Mouse (Mus musculus): Measurements from ENCODE around the gene Prkd3. TPM values are rescaled to one million over a fixed set of nuclear protein-coding genes. Genes with fewer than 3 reads are reported as not detected.

The Prkd3 gene
- total and polyA plus RNA-seq, 3 experiments, result 0.16 TPM; not detected in 2

DNA sequence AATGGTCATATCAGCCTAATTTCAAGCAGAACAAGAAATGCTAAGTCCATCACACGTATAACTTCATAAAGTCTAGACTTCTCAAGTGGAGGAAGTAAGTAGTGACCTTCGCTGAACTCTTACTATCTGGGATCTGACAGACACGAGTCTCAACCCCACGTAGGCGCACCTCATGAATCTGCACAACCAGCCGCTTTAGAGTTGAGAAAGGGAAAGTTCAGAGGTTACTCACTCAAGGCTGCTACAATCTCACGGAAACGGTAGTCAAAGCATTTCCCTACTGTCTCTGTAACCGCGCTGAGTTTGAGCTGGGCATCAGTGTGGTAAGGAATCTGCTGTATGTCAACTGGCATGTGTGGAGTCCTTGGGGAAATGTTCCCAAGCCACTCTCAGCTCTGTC is 4.8 kb downstream of the Prkd3 start:
- DNase-seq (ENCODE audit: low spot score) (no peak), ATAC-seq (ENCODE audit: extremely low read depth, insufficient number of reproducible peaks, low FRiP score, poor library complexity, severe bottlenecking) (no peak)
- Histone ChIP-seq H3K4me3 (ENCODE audit: low read depth, low read length) (no peak overlapping the region), H3K36me3 (replicated peaks) (no peaks in the 10 kb centered on the region), H3K27me3 (ENCODE audit: insufficient read depth, low read length) (no peaks in the 10 kb centered on the region), H3K9me3 (replicated peaks) (peaks cover 7% of the 10 kb centered on the region), H3K4me1 (ENCODE audit: insufficient read depth, low read depth, low read length) (no peaks in the 10 kb centered on the region)
- TF ChIP-seq GATA1 (IDR thresholded peaks at IDR 0.05; ENCODE audit: borderline replicate concordance, low read length), result no peak
- TF ChIP-seq GATA2 (IDR thresholded peaks at IDR 0.05; ENCODE audit: borderline replicate concordance, low read depth, low read length), result no peak
- TF ChIP-seq POLR2AphosphoS5 (IDR thresholded peaks at IDR 0.05; ENCODE audit: insufficient replicate concordance, low read depth, low read length), result no peak
- no peak for TF ChIP-seq TAL1 (conservative IDR thresholded peaks at IDR 0.05; ENCODE audit: low read depth, low read length)
- TF ChIP-seq CTCF (IDR thresholded peaks at IDR 0.05; ENCODE audit: low read depth, low read length), result no peak

DNA sequence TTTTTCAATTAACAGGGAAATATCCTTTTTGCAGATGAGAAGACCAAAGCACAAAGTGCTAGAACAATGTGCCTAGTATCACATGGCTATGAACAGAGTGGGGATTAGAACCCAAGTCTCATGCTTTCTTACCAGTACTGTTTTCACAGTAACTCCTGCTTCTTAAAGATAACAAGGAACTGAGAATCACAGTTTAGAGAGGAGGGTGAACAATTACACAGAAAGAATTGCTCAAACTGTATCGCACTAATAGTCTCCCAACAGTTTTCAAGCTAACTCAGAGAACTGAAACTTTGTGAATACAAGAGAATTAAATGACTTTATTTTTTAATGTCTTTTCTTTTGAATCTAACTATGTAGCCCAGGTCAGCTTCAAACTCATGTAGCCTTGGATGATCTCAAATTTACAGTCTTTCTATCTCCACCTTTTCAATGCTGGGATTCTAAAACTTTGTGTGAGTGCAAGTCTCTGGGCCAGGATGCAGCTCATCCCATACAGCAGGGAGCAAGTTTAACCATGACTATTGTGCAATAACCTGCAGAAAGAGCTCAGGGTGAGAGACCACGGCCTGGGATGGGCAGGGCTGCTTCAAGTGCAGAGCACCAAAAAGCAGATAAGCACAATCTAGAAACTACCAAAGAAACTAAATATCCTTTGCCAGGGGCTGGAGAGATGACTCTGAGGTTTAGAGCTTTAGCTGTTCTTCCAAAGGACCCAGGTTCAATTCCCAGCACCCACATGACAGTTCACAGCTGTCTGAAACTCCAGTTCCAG is 5.5 kb downstream of the Prkd3 start:
- no peak overlapping the region for H3K4me3 ChIP-seq (ENCODE audit: low read depth, low read length)
- no peaks in the 10 kb centered on the region for H3K4me1 ChIP-seq (ENCODE audit: insufficient read depth, low read depth, low read length)
- TF ChIP-seq POLR2AphosphoS5 (IDR thresholded peaks at IDR 0.05; ENCODE audit: insufficient replicate concordance, low read depth, low read length) (no peak), TAL1 (conservative IDR thresholded peaks at IDR 0.05; ENCODE audit: low read depth, low read length) (no peak), CTCF (IDR thresholded peaks at IDR 0.05; ENCODE audit: low read depth, low read length) (no peak), GATA1 (IDR thresholded peaks at IDR 0.05; ENCODE audit: borderline replicate concordance, low read length) (no peak), GATA2 (IDR thresholded peaks at IDR 0.05; ENCODE audit: borderline replicate concordance, low read depth, low read length) (no peak)
- peaks cover 1% of the 10 kb centered on the region; the same call in 1 of the 2 replicates for H3K9me3 ChIP-seq (replicated peaks)
- no peak for DNase-seq (ENCODE audit: low spot score)
- no peaks in the 10 kb centered on the region for H3K27me3 ChIP-seq (ENCODE audit: insufficient read depth, low read length)
- ATAC-seq (ENCODE audit: extremely low read depth, insufficient number of reproducible peaks, low FRiP score, poor library complexity, severe bottlenecking), result no peak
- no peaks in the 10 kb centered on the region for H3K36me3 ChIP-seq (replicated peaks)

DNA sequence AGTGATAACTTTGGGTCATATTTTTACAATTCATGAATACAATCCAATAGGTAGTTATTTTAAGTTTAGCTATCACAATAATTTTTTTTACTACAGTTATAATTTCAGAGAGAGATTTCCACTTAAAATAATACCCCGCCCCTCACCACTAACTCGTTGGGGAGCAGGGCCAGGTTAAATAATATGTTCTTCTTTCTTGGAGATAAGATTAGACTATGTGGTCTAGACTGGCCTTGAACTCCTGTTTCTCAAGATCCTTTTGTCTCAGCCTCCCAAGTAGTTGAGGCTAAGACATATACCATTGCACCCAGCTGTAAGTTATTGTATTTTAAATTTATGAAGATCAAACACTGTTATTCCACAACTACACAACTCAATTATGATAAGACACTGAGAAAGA is 7.0 kb downstream of the Prkd3 start:
- DNase-seq (ENCODE audit: low spot score) (no peak), ATAC-seq (ENCODE audit: extremely low read depth, insufficient number of reproducible peaks, low FRiP score, poor library complexity, severe bottlenecking) (no peak)
- TF ChIP-seq TAL1 (conservative IDR thresholded peaks at IDR 0.05; ENCODE audit: low read depth, low read length), result no peak
- no peak for TF ChIP-seq CTCF (IDR thresholded peaks at IDR 0.05; ENCODE audit: low read depth, low read length)
- TF ChIP-seq GATA2 (IDR thresholded peaks at IDR 0.05; ENCODE audit: borderline replicate concordance, low read depth, low read length), result no peak
- TF ChIP-seq GATA1 (IDR thresholded peaks at IDR 0.05; ENCODE audit: borderline replicate concordance, low read length), result no peak
- no peak for TF ChIP-seq POLR2AphosphoS5 (IDR thresholded peaks at IDR 0.05; ENCODE audit: insufficient replicate concordance, low read depth, low read length)
- Histone ChIP-seq H3K27me3 (ENCODE audit: insufficient read depth, low read length) (no peaks in the 10 kb centered on the region), H3K9me3 (replicated peaks) (no peaks in the 10 kb centered on the region), H3K36me3 (replicated peaks) (no peaks in the 10 kb centered on the region), H3K4me1 (ENCODE audit: insufficient read depth, low read depth, low read length) (no peaks in the 10 kb centered on the region), H3K4me3 (ENCODE audit: low read depth, low read length) (no peak overlapping the region)

GRCm38 (mm10) chr17:78999745-79000270 is 20.8 kb downstream of the Prkd3 start:
- DNase-seq (ENCODE audit: low spot score) (no peak), ATAC-seq (ENCODE audit: extremely low read depth, insufficient number of reproducible peaks, low FRiP score, poor library complexity, severe bottlenecking) (no peak)
- TF ChIP-seq GATA2 (IDR thresholded peaks at IDR 0.05; ENCODE audit: borderline replicate concordance, low read depth, low read length), result no peak
- TF ChIP-seq POLR2AphosphoS5 (IDR thresholded peaks at IDR 0.05; ENCODE audit: insufficient replicate concordance, low read depth, low read length), result no peak
- TF ChIP-seq GATA1 (IDR thresholded peaks at IDR 0.05; ENCODE audit: borderline replicate concordance, low read length), result no peak
- TF ChIP-seq CTCF (IDR thresholded peaks at IDR 0.05; ENCODE audit: low read depth, low read length), result no peak
- TF ChIP-seq TAL1 (conservative IDR thresholded peaks at IDR 0.05; ENCODE audit: low read depth, low read length), result no peak
- H3K27me3 ChIP-seq (ENCODE audit: insufficient read depth, low read length), result no peaks in the 10 kb centered on the region
- no peaks in the 10 kb centered on the region for H3K36me3 ChIP-seq (replicated peaks)
- no peaks in the 10 kb centered on the region for H3K4me1 ChIP-seq (ENCODE audit: insufficient read depth, low read depth, low read length)
- no peaks in the 10 kb centered on the region for H3K9me3 ChIP-seq (replicated peaks)
- no peak overlapping the region for H3K4me3 ChIP-seq (ENCODE audit: low read depth, low read length)

GRCm38 (mm10) chr17:78999189-78999588 is 21.4 kb downstream of the Prkd3 start:
- Histone ChIP-seq H3K27me3 (ENCODE audit: insufficient read depth, low read length) (no peaks in the 10 kb centered on the region), H3K9me3 (replicated peaks) (no peaks in the 10 kb centered on the region), H3K4me1 (ENCODE audit: insufficient read depth, low read depth, low read length) (no peaks in the 10 kb centered on the region), H3K36me3 (replicated peaks) (no peaks in the 10 kb centered on the region), H3K4me3 (ENCODE audit: low read depth, low read length) (no peak overlapping the region)
- ATAC-seq (ENCODE audit: extremely low read depth, insufficient number of reproducible peaks, low FRiP score, poor library complexity, severe bottlenecking) (no peak), DNase-seq (ENCODE audit: low spot score) (no peak)
- TF ChIP-seq GATA1 (IDR thresholded peaks at IDR 0.05; ENCODE audit: borderline replicate concordance, low read length) (no peak), CTCF (IDR thresholded peaks at IDR 0.05; ENCODE audit: low read depth, low read length) (no peak)

DNA sequence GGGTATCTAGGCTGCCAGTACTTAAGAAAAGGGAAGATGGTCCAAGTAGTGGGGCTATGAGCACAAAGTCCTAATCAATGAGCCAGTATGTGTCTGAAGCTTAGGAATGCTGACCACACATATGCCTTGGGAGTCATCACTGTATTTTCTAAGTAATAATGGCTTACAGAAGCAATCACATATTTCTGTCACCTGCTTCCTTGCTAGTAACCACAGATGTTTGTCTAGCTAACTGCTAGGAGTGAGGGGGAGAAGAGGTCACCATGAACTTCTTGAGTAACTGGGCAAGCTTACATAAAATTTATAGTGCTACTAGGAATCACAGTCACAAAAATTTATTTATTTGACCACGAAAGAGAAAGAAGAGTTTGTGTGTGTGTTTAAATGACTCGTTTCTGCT is 22.5 kb downstream of the Prkd3 start:
- ATAC-seq (ENCODE audit: extremely low read depth, insufficient number of reproducible peaks, low FRiP score, poor library complexity, severe bottlenecking), result no peak
- H3K27me3 ChIP-seq (ENCODE audit: insufficient read depth, low read length), result no peaks in the 10 kb centered on the region
- H3K36me3 ChIP-seq (replicated peaks), result no peaks in the 10 kb centered on the region
- TF ChIP-seq GATA1 (IDR thresholded peaks at IDR 0.05; ENCODE audit: borderline replicate concordance, low read length) (no peak), GATA2 (IDR thresholded peaks at IDR 0.05; ENCODE audit: borderline replicate concordance, low read depth, low read length) (no peak), CTCF (IDR thresholded peaks at IDR 0.05; ENCODE audit: low read depth, low read length) (no peak), POLR2AphosphoS5 (IDR thresholded peaks at IDR 0.05; ENCODE audit: insufficient replicate concordance, low read depth, low read length) (no peak), TAL1 (conservative IDR thresholded peaks at IDR 0.05; ENCODE audit: low read depth, low read length) (no peak)
- no peak for DNase-seq (ENCODE audit: low spot score)
- no peak overlapping the region for H3K4me3 ChIP-seq (ENCODE audit: low read depth, low read length)
- no peaks in the 10 kb centered on the region for H3K4me1 ChIP-seq (ENCODE audit: insufficient read depth, low read depth, low read length)
- H3K9me3 ChIP-seq (replicated peaks), result no peaks in the 10 kb centered on the region
